Mouse (Mus musculus) liver, adult 2 months (tissue): ENCODE results near the gene Olfr948. TPM values are rescaled to one million over a fixed set of nuclear protein-coding genes. Genes with fewer than 3 reads are reported as not detected.
A peak's percentile ranks its signal among the peaks of the same experiment; 100 is the strongest.

ENCODE experiments used
- DNase-seq: peaks from one replicate; pipeline ENCODE4 v3.0.0-alpha.2; 2011; ENCODE audit warnings: low read depth, low spot score; ENCODE audit errors: extremely low read depth
- H3K27ac ChIP-seq: fragments of 200-500 bp; replicated peaks from 2 replicates; pipeline ENCODE4 v1.5.1; 2012; ENCODE audit warnings: low read depth, mild to moderate bottlenecking, control low read depth, inconsistent platforms, low read length; ENCODE audit not compliant: insufficient read depth
- H3K27me3 ChIP-seq: fragments of 200-500 bp; 2 replicates; pipeline ENCODE4 v1.6.1; 2012; ENCODE audit warnings: mild to moderate bottlenecking, moderate library complexity, low read length, inconsistent platforms; ENCODE audit not compliant: control insufficient read depth, insufficient read depth
- H3K36me3 ChIP-seq: fragments of 200-500 bp; 2 replicates; pipeline ENCODE4 v1.6.1; 2012; ENCODE audit warnings: low read length, inconsistent platforms; ENCODE audit not compliant: control insufficient read depth, insufficient read depth
- H3K4me1 ChIP-seq: fragments of 200-500 bp; 2 replicates; pipeline ENCODE4 v1.6.1; 2011; ENCODE audit warnings: low read length; ENCODE audit not compliant: control insufficient read depth, insufficient read depth
- H3K4me3 ChIP-seq: fragments of 200-500 bp; 2 replicates; pipeline ENCODE4 v1.5.1; 2011; ENCODE audit warnings: low read depth, mild to moderate bottlenecking, control low read depth, low read length, moderate library complexity; ENCODE audit not compliant: insufficient read depth
- H3K79me2 ChIP-seq: fragments of 200-500 bp; 2 replicates; pipeline ENCODE4 v1.6.1; 2012; ENCODE audit warnings: inconsistent platforms, mild to moderate bottlenecking, low read length, moderate library complexity; ENCODE audit not compliant: control insufficient read depth, insufficient read depth
- H3K9ac ChIP-seq: fragments of 200-500 bp; 2 replicates; pipeline ENCODE4 v1.6.1; 2012; ENCODE audit warnings: low read depth, mild to moderate bottlenecking, control low read depth, inconsistent platforms, low read length
- CTCF ChIP-seq: fragments of 200-500 bp; IDR thresholded peaks from 2 replicates; pipeline ENCODE4 v1.5.1; 2011; ENCODE audit warnings: low read depth, low read length, control low read depth
- POLR2A ChIP-seq: fragments of 200-500 bp; IDR thresholded peaks from 2 replicates; pipeline ENCODE4 v1.6.1; 2011; ENCODE audit warnings: low read length, control low read depth; ENCODE audit not compliant: insufficient read depth; ENCODE audit errors: extremely low read depth
- WGBS: fragments of 180-500 bp; shearing (Covaris S2); methylation state at CpG from one replicate; pipeline ENCODE4 v1.1.7; 2018; 5-methylcytosine and 5-hydroxymethylcytosine counted together
- polyA plus RNA-seq: library from polyadenylated mRNA; depleted of rRNA; stranded (reverse); fragments of >200 nt; gene quantifications from 2 replicates; pipeline ENCODE4 v1.2.3, GENCODE M21; 2012; rRNA removed
- total RNA-seq: library from RNA; depleted of rRNA; stranded (reverse); fragments of >200 nt; gene quantifications from 2 replicates; pipeline ENCODE4 v1.2.3, GENCODE M21; 2014; rRNA removed

Gene Olfr948
- total RNA-seq (not detected in 2 replicates), polyA plus RNA-seq (not detected in 2 replicates)

GRCm38 (mm10) chr9:39325945-39326344, at the start of gene Olfr948:
Gene Olfr948 (minus strand): TSS chr9:39326045.
- no peaks in the 10 kb centered on the region for H3K79me2 ChIP-seq
- no peak for TF ChIP-seq POLR2A
- no peak for TF ChIP-seq CTCF
- no peak within 1 kb of the TSS for H3K27ac ChIP-seq
- no peaks in the 10 kb centered on the region for H3K4me1 ChIP-seq
- DNase-seq: no peak
- no peak within 1 kb of the TSS for H3K9ac ChIP-seq
- H3K4me3 ChIP-seq: no peak within 1 kb of the TSS
- no peaks in the 10 kb centered on the region for H3K36me3 ChIP-seq
- no peaks in the 10 kb centered on the region for H3K27me3 ChIP-seq

GRCm38 (mm10) chr9:39287136-39287535, 38.7 kb downstream of the Olfr948 start:
- H3K9ac ChIP-seq: no peak overlapping the region
- peak; percentile 3 for DNase-seq
- 34% methylated on average over 2 of the region's 2 CpGs for WGBS
- H3K36me3 ChIP-seq: no peaks in the 10 kb centered on the region
- no peak overlapping the region for H3K4me3 ChIP-seq
- H3K79me2 ChIP-seq: no peaks in the 10 kb centered on the region
- no peaks in the 10 kb centered on the region for H3K4me1 ChIP-seq
- TF ChIP-seq POLR2A (no peak), CTCF (no peak)
- H3K27me3 ChIP-seq: no peaks in the 10 kb centered on the region
- no peak overlapping the region for H3K27ac ChIP-seq

GRCm38 (mm10) chr9:39276718-39277117, 49.1 kb downstream of the Olfr948 start, which contains the start of gene Olfr945:
Gene Olfr945 (minus strand): TSS chr9:39276818.
- H3K9ac ChIP-seq: no peak within 1 kb of the TSS
- no peaks in the 10 kb centered on the region for H3K27me3 ChIP-seq
- 79% methylated on average over 3 of the region's 3 CpGs for WGBS
- H3K4me3 ChIP-seq: no peak within 1 kb of the TSS
- DNase-seq: no peak
- no peaks in the 10 kb centered on the region for H3K4me1 ChIP-seq
- H3K36me3 ChIP-seq: no peaks in the 10 kb centered on the region
- H3K79me2 ChIP-seq: no peaks in the 10 kb centered on the region
- no peak within 1 kb of the TSS for H3K27ac ChIP-seq
- no peak for TF ChIP-seq POLR2A
- no peak for TF ChIP-seq CTCF

Other genes with a start within 250 kb of the Olfr948 start
- not detected in 2 replicates for gene Olfr938, start 247.2 kb downstream of the Olfr948 start, total RNA-seq
- gene Olfr938, start 247.2 kb downstream of the Olfr948 start, polyA plus RNA-seq: not detected in 2 replicates
- gene Olfr27, start 197.9 kb downstream of the Olfr948 start, total RNA-seq: not detected in 2 replicates
- not detected in 2 replicates for gene Olfr27, start 197.9 kb downstream of the Olfr948 start, polyA plus RNA-seq
- gene Olfr943, start 159.7 kb downstream of the Olfr948 start, total RNA-seq: not detected in 2 replicates
- not detected in 2 replicates for gene Olfr943, start 159.7 kb downstream of the Olfr948 start, polyA plus RNA-seq
- not detected in 2 replicates for gene Olfr944, start 124.1 kb downstream of the Olfr948 start, total RNA-seq
- gene Olfr944, start 124.1 kb downstream of the Olfr948 start, polyA plus RNA-seq: not detected in 2 replicates
- gene Olfr1537, start 76.1 kb downstream of the Olfr948 start, total RNA-seq: not detected in 2 replicates
- not detected in 2 replicates for gene Olfr1537, start 76.1 kb downstream of the Olfr948 start, polyA plus RNA-seq
- not detected in 2 replicates for gene Olfr945, start 49.2 kb downstream of the Olfr948 start, total RNA-seq
- not detected in 2 replicates for gene Olfr945, start 49.2 kb downstream of the Olfr948 start, polyA plus RNA-seq
- gene Olfr951, start 61.4 kb upstream of the Olfr948 start, total RNA-seq: not detected in 2 replicates
- gene Olfr951, start 61.4 kb upstream of the Olfr948 start, polyA plus RNA-seq: not detected in 2 replicates
- not detected in 2 replicates for gene Olfr952, start 101.1 kb upstream of the Olfr948 start, total RNA-seq
- not detected in 2 replicates for gene Olfr952, start 101.1 kb upstream of the Olfr948 start, polyA plus RNA-seq
- not detected in 2 replicates for gene Olfr954, start 130.7 kb upstream of the Olfr948 start, total RNA-seq
- gene Olfr954, start 130.7 kb upstream of the Olfr948 start, polyA plus RNA-seq: not detected in 2 replicates
- not detected in 2 replicates for gene Olfr955, start 145.9 kb upstream of the Olfr948 start, total RNA-seq
- gene Olfr955, start 145.9 kb upstream of the Olfr948 start, polyA plus RNA-seq: not detected in 2 replicates
- gene Olfr44, start 167.9 kb upstream of the Olfr948 start, total RNA-seq: not detected in 2 replicates
- gene Olfr44, start 167.9 kb upstream of the Olfr948 start, polyA plus RNA-seq: not detected in 2 replicates
- not detected in 2 replicates for gene Olfr957, start 189.8 kb upstream of the Olfr948 start, total RNA-seq
- gene Olfr957, start 189.8 kb upstream of the Olfr948 start, polyA plus RNA-seq: not detected in 2 replicates
- not detected in 2 replicates for gene Olfr958, start 228.0 kb upstream of the Olfr948 start, total RNA-seq
- gene Olfr958, start 228.0 kb upstream of the Olfr948 start, polyA plus RNA-seq: not detected in 2 replicates
- not detected in 2 replicates for gene Olfr959, start 249.5 kb upstream of the Olfr948 start, total RNA-seq
- gene Olfr959, start 249.5 kb upstream of the Olfr948 start, polyA plus RNA-seq: not detected in 2 replicates